Mouse (Mus musculus): Measurements from ENCODE around the gene Gpr45. TPM values are rescaled to one million over a fixed set of nuclear protein-coding genes. Genes with fewer than 3 reads are reported as not detected.
"Not testable (repeated sequence)": the region's sequence is repeated elsewhere in the genome, so short reads cannot be mapped to it uniquely, and the experiment has no call there.

Gpr45 gene
- total RNA-seq, 2 experiments from 2014 or later: 17.7 TPM

DNA sequence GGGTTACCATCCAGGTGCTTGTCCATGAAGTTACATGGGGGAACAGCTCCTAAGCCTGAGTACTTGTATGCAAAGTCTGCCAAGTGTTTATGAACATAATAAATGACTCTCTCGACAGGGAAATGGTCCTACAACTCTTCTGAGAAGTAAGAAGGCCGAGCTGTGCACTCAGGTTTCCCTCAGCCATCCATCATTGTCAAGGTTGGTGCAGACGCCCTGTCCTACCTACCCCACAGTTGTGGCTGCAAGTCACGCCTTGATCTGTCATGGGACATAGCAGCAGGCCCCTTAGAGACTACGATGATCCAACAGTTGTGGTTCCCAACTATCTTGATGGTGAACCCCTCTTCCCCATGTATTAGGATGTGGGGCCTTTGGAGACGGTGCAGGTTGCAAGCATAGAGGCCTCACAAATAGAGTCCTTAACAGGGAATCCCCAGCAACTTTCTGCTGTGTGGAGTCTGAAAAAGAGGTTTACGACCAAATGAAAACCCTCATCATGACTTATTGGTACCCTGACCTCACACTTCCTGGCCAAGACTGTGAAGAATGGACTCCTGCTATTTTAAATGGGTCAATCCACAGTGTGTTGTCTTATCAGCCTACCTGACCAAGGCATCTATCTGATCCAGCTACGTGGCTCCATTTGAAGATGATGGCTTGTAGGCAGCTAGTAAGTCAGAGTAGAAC is 30.6 kb downstream of the Gpr45 start:
- Histone ChIP-seq H3K4me3 (no peak overlapping the region), H3K27ac (no peak overlapping the region)
- TF ChIP-seq CTCF (IDR thresholded peaks at IDR 0.05): no peak
- intact Hi-C loops (cut with DNase I): no loop called here
- no peak for DNase-seq (ENCODE audit: extremely low spot score in 1 of 2, low spot score in 2 of 2)

DNA sequence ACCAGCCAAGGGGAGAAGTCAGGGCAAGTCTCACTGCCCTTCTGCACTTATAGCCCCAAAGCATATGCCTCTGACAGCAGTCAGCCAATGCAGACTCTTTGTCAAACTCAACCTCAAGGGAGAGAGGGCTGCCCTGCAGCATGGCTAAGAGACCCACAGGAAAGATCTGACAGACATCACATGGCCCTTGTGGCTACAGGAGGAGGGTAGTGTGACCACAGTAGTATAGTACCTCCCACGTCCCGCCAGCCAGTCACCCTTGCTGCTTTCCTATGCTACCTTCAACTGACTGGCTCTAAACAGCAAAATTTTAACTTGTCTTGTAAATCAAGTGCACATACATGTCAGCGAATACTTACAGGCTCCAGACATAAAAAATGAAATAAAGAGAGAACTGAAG is 31.4 kb downstream of the Gpr45 start:
- intact Hi-C loops (cut with DNase I): no loop called here
- Histone ChIP-seq H3K4me3 (no peak overlapping the region), H3K27ac (no peak overlapping the region)
- TF ChIP-seq CTCF (IDR thresholded peaks at IDR 0.05): no peak
- no peak for DNase-seq (ENCODE audit: extremely low spot score in 1 of 2, low spot score in 2 of 2)

DNA sequence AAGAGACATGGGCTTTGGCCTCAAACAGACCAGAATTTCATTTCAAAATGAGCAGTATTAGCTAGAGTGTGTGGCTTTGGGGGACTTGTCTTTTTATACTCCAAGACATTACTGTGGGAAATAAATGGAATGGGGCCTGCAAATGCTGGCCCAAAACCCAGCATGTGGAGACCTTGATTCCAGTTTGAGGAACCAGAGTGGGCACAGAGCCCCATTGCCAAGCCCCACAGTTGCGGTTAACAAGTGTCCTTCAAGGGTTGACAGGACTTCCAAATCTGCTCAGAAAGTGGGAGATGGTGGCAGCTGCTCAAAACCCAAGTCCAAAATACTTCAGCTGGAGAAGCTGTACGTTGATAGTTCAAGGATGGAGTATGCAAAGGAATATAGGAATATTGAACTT is 36.3 kb downstream of the Gpr45 start:
- TF ChIP-seq CTCF (IDR thresholded peaks at IDR 0.05): no peak
- no peak for DNase-seq (ENCODE audit: extremely low spot score in 1 of 2, low spot score in 2 of 2)
- intact Hi-C loops (cut with DNase I): no loop called here
- H3K4me3 ChIP-seq: no peak overlapping the region
- H3K27ac ChIP-seq: no peak overlapping the region

DNA sequence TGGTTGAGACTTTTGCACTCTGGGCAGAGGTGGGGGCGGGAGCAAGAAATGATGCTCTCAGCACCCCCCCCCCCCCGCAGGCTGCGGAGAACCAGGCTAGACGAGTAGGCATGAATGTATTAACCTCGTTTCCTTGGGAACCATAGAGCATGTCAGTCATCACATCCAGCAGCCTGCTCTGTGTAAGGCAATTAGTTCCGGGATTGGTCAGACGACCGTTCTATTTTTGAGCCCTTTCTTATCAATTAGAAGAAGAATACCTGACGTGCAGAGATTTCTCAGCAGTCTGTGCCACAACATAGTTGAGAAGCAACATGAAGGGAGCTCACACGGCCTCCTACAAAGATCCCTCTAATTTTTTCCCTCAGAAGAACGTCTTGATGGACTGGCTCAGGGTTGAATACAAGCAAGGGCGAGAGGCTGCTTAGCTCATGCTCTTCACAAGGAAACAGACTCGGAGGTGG is 53.4 kb downstream of the Gpr45 start:
- H3K4me3 ChIP-seq: peak overlapping the region; percentile 31; the same call in 1 of the 2 replicates
- DNase-seq (ENCODE audit: extremely low spot score in 1 of 2, low spot score in 2 of 2): peak; percentile 19 to 33
- TF ChIP-seq CTCF (IDR thresholded peaks at IDR 0.05): no peak
- intact Hi-C loops (cut with DNase I): no loop called here
- H3K27ac ChIP-seq: peak overlapping the region; percentile 40

DNA sequence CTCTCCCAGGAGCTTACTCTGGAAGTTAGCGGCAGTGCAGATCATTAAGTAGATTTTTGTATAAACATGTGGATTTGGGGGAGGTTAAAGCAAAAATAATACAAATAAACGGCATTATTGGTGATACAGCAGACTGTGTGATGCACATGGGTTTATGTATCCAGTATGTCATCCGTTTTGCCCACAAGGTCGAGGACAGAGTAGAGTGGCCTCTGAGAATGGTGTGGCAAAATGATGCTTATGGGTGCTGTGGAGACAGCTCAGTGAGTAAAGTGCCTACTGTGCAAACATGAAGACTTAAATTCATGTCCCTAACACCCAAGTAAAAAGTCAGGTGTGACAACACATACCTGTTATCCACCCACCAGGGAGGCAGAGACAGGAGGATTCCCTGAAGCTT is 53.9 kb downstream of the Gpr45 start:
- Histone ChIP-seq H3K4me3 (0 out of 2 replicates have a peak overlapping the region, but pooled peaks have one; percentile 31), H3K27ac (peak overlapping the region; percentile 40)
- intact Hi-C loops (cut with DNase I): no loop called here

DNA sequence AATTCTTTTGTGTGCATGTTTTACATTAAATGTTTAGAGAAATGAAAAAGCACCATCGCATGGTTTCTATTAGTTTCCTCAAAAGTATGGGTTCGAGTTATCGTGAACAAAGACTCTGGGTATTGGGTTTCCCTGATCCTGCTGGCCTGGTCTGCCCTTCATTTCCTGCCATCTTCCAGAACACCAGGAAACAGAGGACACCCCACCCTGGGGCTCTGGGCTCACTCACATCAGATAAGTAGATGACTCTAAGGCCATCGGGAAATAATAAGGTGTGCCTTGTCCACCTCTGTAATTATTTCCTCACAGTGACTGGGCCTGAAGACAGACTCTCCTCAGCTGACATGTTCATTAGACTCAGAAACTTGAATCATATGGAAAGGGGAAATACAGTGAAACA is 57.8 kb downstream of the Gpr45 start:
- Histone ChIP-seq H3K27ac (no peak overlapping the region), H3K4me3 (no peak overlapping the region)
- TF ChIP-seq CTCF (IDR thresholded peaks at IDR 0.05): no peak
- intact Hi-C loops (cut with DNase I): no loop called here
- no peak for DNase-seq (ENCODE audit: extremely low spot score in 1 of 2, low spot score in 2 of 2)

More for the DNA sequence above, 53.9 kb downstream of the Gpr45 start:
- no peak for TF ChIP-seq CTCF (IDR thresholded peaks at IDR 0.05)
- DNase-seq (ENCODE audit: extremely low spot score in 1 of 2, low spot score in 2 of 2): no peak

DNA sequence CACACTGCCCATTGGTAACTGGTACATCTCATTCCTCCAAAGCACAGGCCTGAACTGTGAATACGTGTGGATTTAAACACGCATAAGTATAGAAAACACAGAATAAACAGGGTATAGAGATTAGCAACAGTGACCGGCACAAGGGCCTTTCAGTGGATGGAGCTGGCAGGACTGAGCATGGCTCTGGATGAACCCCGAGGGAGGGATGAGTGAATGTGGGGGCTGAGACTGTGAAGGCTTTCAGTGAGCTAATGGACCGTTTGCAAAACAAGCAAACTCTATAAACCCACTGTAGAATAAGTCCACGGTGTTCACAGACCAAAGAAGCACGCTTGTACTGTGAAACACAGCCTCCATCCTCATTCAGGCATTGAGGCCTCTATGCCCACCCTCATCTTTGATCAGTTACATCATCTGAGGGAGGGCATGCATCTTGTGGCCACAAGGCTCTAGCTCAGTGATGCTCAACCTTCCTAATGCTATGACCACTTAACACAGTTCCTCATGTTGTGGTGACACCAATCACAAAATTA is 62.5 kb downstream of the Gpr45 start:
- H3K27ac ChIP-seq; DNase-seq (ENCODE audit: extremely low spot score in 1 of 2, low spot score in 2 of 2); intact Hi-C loops (cut with DNase I); H3K4me3 ChIP-seq: not testable (repeated sequence)

DNA sequence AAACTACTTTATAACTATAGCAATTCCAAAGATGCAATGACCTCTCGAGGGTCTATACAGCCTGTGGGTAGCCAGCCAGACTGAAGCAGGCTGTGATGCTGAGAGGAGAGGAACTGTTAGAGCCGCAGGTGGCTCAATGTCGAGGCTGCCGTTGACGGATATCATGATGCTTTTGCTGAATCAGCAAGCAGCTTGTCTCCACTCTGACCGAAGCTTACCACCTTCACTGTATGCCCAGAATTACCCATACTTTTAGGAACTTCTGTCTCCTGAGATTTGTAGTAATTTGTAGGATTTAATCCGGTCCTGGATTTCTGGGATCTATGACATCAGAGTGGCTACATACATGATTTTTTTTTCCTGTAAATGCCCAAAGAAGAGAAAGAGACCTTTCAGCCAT is 83.3 kb downstream of the Gpr45 start:
- no peak for TF ChIP-seq CTCF (IDR thresholded peaks at IDR 0.05)
- H3K4me3 ChIP-seq: no peak overlapping the region
- intact Hi-C loops (cut with DNase I): no loop called here
- no peak for DNase-seq (ENCODE audit: extremely low spot score in 1 of 2, low spot score in 2 of 2)
- H3K27ac ChIP-seq: no peak overlapping the region

DNA sequence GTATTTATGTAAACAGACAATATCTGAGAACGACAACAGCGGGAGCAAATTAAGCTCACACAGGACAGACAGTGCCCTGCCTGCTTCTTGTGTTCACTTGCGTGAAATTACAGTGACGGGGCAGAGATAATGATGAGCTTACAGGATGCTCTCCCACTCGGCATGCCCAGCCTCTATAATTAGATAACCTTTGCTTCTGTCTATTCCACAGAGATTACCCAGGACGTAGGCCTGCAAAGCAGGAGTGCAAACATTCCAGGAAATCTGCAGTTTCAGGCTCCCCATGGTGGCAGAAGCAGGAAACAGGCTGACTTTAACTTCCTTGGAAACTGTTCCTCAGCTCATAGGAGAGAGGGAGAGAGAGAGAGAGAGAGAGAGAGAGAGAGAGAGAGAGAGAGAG is 89.6 kb downstream of the Gpr45 start:
- peak; percentile 36 for TF ChIP-seq CTCF (IDR thresholded peaks at IDR 0.05)
- no peak overlapping the region for H3K4me3 ChIP-seq
- DNase-seq (ENCODE audit: extremely low spot score in 1 of 2, low spot score in 2 of 2): no peak
- no peak overlapping the region for H3K27ac ChIP-seq
- intact Hi-C loops (cut with DNase I): loop anchor here (2.0 kb wide), 1 partner anchor 127 kb away; no protein-coding TSS in a partner anchor

DNA sequence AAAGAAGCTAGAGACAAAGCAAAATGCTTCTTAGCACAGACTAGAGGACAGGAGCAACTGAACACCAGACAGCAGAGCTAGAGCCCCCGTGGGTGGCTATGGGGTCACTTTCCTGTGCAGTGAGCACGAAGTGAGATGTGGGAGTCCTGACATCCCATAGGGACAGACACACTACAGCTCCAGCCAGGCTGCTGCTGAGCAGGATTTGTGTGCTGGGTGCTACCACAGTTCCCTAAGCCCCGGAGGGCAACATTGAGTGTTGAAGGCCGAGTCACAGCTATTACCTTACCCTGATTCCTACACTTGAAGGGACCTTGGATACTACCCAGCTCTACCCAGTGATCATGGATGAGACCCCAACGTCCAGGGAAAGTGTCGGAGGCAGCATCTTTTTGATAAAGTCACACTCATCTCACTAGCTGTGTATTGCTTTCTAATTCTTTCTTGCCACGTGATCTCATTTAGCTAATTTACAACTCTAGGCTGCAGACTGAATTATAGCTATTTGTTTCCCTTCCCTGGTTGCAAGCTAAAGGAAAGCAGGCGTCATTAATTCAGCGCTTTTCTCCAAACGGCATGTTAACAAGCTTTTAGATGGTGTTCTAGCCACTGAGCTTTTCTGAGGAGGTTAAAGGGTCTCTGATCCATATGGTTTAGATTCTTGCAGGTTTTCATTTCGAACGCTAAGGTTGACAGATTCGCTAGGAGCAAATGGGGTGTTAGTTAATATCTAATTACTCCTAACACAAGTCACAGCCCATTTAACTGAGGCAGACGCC is 92.7 kb downstream of the Gpr45 start:
- Histone ChIP-seq H3K4me3 (no peak overlapping the region), H3K27ac (no peak overlapping the region)
- no peak for TF ChIP-seq CTCF (IDR thresholded peaks at IDR 0.05)
- no peak for DNase-seq (ENCODE audit: extremely low spot score in 1 of 2, low spot score in 2 of 2)
- intact Hi-C loops (cut with DNase I): no loop called here

DNA sequence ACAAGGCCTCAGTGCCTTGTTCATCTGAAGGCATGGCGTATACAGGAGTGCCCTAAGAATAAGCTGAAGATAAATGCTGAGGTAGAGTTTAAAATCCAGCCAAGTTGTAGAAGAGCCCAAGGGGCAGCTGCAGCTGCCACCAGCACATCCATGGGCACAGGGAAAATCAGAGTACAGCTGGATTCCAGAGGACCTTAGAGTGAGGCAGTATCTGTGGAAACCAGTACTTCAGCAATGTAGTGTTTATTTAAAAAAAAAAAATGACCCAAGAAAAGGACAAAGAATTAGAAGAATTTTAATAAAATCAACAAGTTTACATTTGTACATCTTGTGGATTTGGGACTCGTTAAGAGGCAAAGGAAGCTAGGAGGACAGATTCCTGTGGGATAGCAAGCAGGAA is 94.3 kb downstream of the Gpr45 start:
- TF ChIP-seq CTCF (IDR thresholded peaks at IDR 0.05): no peak
- Histone ChIP-seq H3K27ac (no peak overlapping the region), H3K4me3 (no peak overlapping the region)
- intact Hi-C loops (cut with DNase I): no loop called here
- DNase-seq (ENCODE audit: extremely low spot score in 1 of 2, low spot score in 2 of 2): no peak

DNA sequence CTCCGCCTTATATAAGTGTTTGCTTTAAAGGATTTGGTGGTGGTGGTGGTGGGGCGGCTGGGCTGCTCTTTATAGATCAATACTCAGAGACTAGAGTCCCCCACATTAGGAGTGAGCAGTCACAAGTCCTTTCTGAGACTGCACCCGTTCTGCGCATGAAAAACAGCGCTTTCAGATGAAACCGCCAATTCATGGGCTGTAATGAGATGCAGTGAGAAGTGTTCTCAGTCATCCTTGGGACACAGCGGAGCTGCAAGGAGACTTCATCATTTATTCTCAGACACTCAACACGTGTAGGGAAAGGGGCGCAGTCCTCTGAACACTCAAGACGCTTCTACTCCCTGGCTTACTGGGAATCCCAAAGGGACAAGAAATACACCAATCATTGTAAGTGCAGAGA is 95.1 kb downstream of the Gpr45 start:
- intact Hi-C loops (cut with DNase I): no loop called here
- no peak for TF ChIP-seq CTCF (IDR thresholded peaks at IDR 0.05)
- Histone ChIP-seq H3K27ac (peak overlapping the region; percentile 36), H3K4me3 (no peak overlapping the region)
- peak in 1 of 2 experiments; percentile 19 for DNase-seq (ENCODE audit: extremely low spot score in 1 of 2, low spot score in 2 of 2)
